Mouse (Mus musculus): ENCODE data around the gene Surf1.
"Not testable (repeated sequence)": the region's sequence is repeated elsewhere in the genome, so short reads cannot be mapped to it uniquely, and the experiment has no call there.

DNA sequence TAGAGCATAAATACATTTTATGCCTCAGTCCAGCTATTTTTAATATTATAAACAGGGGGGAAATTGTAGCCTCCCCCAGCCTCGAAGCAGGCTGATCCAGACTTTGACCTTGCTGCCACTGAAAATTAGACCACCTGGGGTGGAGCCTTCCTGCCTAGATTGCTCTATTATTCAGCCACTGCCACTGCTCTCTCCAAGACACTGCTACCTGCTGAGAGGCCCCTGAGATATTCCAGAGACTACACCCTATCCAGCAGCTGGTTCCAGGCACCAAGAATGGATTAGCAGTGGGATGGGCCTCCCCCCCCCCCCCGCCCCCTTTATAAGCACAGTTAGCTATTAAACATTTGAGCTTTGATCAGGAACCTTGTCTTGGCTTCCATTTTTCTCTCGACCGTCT, 30.2 kb downstream of the Surf1 start:
- not testable (repeated sequence) for TF ChIP-seq CTCF, EP300 (IDR thresholded peaks at IDR 0.05)
